Mouse (Mus musculus): ENCODE measurements around the gene Olfr618. TPM values are rescaled to one million over a fixed set of nuclear protein-coding genes. Genes with fewer than 3 reads are reported as not detected.
"Not testable (repeated sequence)": the region's sequence is repeated elsewhere in the genome, so short reads cannot be mapped to it uniquely, and the experiment has no call there.

The Olfr618 gene
- not detected in 2 replicates for polyA plus RNA-seq (2015; fragmentation: Nextera tagmentation; extraction: Ambion mirVana)

DNA sequence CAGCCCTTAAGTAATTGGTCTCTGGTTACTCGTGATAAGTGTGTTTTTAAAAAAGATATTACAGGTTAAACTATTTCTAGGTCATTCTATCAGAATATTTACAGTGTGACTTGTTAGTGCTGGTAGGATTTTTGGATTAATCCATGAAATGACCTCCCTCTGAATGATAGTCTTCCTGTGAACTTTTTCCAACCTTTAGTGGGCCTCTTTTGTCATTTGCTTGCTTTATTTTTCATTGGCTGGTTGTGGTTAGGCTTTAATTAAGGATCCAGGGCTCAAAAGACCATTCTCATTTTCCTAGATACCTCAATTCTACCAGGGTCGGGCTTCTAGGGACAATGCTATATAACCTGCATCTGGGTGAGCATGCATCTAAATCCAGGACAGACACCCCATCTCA is at the start of gene Olfr618:
TSS of gene Olfr618 (plus strand) at position 301 of the 400 bp plus-strand sequence.
- 66% methylated on average over 2 of the region's 2 CpGs for WGBS
- Histone ChIP-seq H3K4me1 (ENCODE audit: control insufficient read depth, insufficient read depth, low read length) (no peaks in the 10 kb centered on the region), H3K36me3 (ENCODE audit: control insufficient read depth, insufficient read depth, low read length) (no peaks in the 10 kb centered on the region), H3K4me3 (ENCODE audit: low read length) (no peak within 1 kb of the TSS), H3K9ac (ENCODE audit: low read depth, low read length) (no peak within 1 kb of the TSS), H3K27ac (ENCODE audit: low read length) (no peak within 1 kb of the TSS), H3K27me3 (replicated peaks; ENCODE audit: control insufficient read depth, insufficient read depth, low read length) (no peaks in the 10 kb centered on the region), H3K9me3 (ENCODE audit: control insufficient read depth, low read length) (no peaks in the 10 kb centered on the region), H3K4me2 (ENCODE audit: low read depth, low read length) (no peak within 1 kb of the TSS)
- no peak for ATAC-seq

DNA sequence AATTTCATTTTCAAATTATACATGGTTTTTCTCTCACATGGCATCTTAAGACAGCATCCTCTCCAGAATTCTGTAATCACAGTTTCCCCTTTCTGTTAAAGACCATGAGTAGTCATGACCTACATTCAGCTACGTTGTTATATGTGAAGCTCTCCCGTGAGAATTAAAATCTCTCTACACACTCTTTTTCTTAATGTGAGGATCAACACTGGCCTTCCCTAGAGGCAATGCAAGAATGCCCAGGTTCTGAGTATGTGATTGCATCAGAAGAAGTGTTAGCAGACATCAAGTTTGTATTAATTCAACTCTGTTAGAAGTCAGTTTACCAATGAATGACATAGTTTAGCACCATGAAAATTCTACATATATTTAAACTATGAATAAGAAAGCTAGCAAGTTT is 47.3 kb upstream of the Olfr618 start, which contains the start of gene Olfr612:
TSS of gene Olfr612 (minus strand) at position 101 of the 400 bp plus-strand sequence.
- not testable (repeated sequence) for H3K27me3 ChIP-seq (replicated peaks; ENCODE audit: control insufficient read depth, insufficient read depth, low read length); H3K4me2 ChIP-seq (ENCODE audit: low read depth, low read length); H3K4me3 ChIP-seq (ENCODE audit: low read length); H3K9ac ChIP-seq (ENCODE audit: low read depth, low read length); ATAC-seq; H3K27ac ChIP-seq (ENCODE audit: low read length); H3K9me3 ChIP-seq (ENCODE audit: control insufficient read depth, low read length); H3K36me3 ChIP-seq (ENCODE audit: control insufficient read depth, insufficient read depth, low read length); H3K4me1 ChIP-seq (ENCODE audit: control insufficient read depth, insufficient read depth, low read length)
- WGBS: 85% methylated on average over 2 of the region's 2 CpGs

DNA sequence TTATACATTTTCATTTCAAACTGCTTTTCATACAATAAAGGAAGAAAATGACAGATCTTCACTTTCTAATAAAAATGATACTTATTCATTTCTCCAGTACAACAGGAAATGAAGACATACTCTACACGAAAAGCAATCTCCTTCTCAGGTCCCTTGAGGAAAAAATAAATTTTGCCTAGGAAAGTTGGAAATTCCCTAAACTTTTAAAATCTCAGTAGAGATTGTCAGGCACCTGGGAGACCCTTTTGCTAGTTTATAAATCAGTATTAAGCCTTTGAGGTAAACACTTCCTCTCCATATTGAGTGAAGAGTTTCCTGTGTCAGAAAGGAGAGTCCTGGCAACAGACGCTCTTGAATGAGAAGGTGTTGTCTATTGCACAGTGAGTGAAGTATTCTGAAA is 42.1 kb upstream of the Olfr618 start, which contains the start of gene Olfr613:
TSS of gene Olfr613 (plus strand) at position 301 of the 400 bp plus-strand sequence.
- no peak within 1 kb of the TSS for H3K9ac ChIP-seq (ENCODE audit: low read depth, low read length)
- no peaks in the 10 kb centered on the region for H3K4me1 ChIP-seq (ENCODE audit: control insufficient read depth, insufficient read depth, low read length)
- H3K4me2 ChIP-seq (ENCODE audit: low read depth, low read length): no peak within 1 kb of the TSS
- WGBS: 72% methylated on average over 2 of the region's 2 CpGs
- no peaks in the 10 kb centered on the region for H3K9me3 ChIP-seq (ENCODE audit: control insufficient read depth, low read length)
- H3K4me3 ChIP-seq (ENCODE audit: low read length): no peak within 1 kb of the TSS
- no peak for ATAC-seq
- no peaks in the 10 kb centered on the region for H3K36me3 ChIP-seq (ENCODE audit: control insufficient read depth, insufficient read depth, low read length)
- no peak within 1 kb of the TSS for H3K27ac ChIP-seq (ENCODE audit: low read length)
- H3K27me3 ChIP-seq (replicated peaks; ENCODE audit: control insufficient read depth, insufficient read depth, low read length): no peaks in the 10 kb centered on the region

DNA sequence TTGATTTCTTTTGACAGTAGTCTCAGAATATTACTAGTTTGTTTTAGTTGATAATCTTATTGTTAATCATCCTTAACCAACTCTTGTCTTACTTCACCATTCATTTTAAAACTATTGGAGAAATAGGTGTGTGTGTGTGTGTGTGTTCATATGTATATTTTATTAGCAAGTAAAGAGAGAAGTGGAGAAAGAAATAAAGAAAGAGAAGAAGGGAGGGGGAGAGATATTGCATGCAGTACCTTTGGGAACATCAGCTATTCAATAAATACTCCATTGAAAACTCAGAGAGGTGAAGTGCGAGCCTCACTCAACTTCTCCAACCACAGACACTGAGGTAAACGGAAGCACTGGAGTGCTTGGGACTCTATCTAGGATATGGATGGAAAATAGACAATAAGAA is 34.1 kb upstream of the Olfr618 start, which contains the start of gene Olfr615:
TSS of gene Olfr615 (plus strand) at position 301 of the 400 bp plus-strand sequence.
- Histone ChIP-seq H3K27ac (ENCODE audit: low read length) (no peak within 1 kb of the TSS), H3K4me3 (ENCODE audit: low read length) (no peak within 1 kb of the TSS), H3K4me2 (ENCODE audit: low read depth, low read length) (no peak within 1 kb of the TSS), H3K9ac (ENCODE audit: low read depth, low read length) (no peak within 1 kb of the TSS), H3K9me3 (ENCODE audit: control insufficient read depth, low read length) (no peaks in the 10 kb centered on the region), H3K27me3 (replicated peaks; ENCODE audit: control insufficient read depth, insufficient read depth, low read length) (no peaks in the 10 kb centered on the region), H3K36me3 (ENCODE audit: control insufficient read depth, insufficient read depth, low read length) (no peaks in the 10 kb centered on the region), H3K4me1 (ENCODE audit: control insufficient read depth, insufficient read depth, low read length) (no peaks in the 10 kb centered on the region)
- 85% methylated on average over 2 of the region's 2 CpGs for WGBS
- ATAC-seq: no peak

DNA sequence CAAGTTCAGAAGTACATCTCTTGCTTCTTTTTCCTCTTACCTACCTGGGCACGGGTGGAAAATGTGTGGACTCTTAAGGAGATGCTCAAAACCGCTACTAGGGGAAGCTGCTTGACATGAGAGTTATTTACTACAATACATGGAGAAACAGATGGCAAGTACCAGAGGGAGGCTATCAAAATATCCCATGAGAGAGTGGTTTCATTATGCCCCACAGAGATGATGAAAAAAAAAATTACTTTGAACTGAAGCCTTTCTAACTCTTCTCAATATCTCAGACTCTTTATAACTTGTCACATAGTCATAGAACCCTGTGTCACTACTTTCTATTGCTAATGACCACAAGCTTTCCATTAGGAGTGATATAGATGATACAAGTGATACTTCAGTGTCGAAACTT is 20.9 kb upstream of the Olfr618 start, which contains the start of gene Olfr616:
TSS of gene Olfr616 (minus strand) at position 101 of the 400 bp plus-strand sequence.
- no peaks in the 10 kb centered on the region for H3K9me3 ChIP-seq (ENCODE audit: control insufficient read depth, low read length)
- H3K27ac ChIP-seq (ENCODE audit: low read length): no peak within 1 kb of the TSS
- no peaks in the 10 kb centered on the region for H3K36me3 ChIP-seq (ENCODE audit: control insufficient read depth, insufficient read depth, low read length)
- WGBS: 82% methylated on average over 3 of the region's 3 CpGs
- no peaks in the 10 kb centered on the region for H3K27me3 ChIP-seq (replicated peaks; ENCODE audit: control insufficient read depth, insufficient read depth, low read length)
- no peak for ATAC-seq
- H3K4me1 ChIP-seq (ENCODE audit: control insufficient read depth, insufficient read depth, low read length): no peaks in the 10 kb centered on the region
- H3K9ac ChIP-seq (ENCODE audit: low read depth, low read length): no peak within 1 kb of the TSS
- H3K4me2 ChIP-seq (ENCODE audit: low read depth, low read length): no peak within 1 kb of the TSS
- H3K4me3 ChIP-seq (ENCODE audit: low read length): no peak within 1 kb of the TSS

DNA sequence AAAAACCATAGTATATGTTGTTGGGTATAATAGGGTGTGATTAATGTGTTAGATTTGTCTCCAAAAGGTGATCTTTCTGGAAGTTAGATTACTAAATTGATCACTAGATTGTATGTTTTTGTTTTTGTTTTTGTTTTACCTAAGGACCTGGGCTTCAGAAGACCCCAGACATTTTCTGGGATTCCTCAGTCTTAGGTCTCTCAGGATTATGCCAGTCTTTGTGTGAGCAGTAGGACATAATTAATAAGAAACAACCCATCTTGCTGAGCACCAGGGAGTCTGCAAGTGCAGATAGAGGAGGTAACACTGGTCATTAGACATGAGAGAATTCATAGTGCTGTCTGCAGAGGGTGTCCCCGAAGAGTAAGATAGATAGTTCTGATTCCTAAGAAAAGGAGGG is 17.1 kb upstream of the Olfr618 start, which contains the start of gene Olfr617:
TSS of gene Olfr617 (plus strand) at position 301 of the 400 bp plus-strand sequence.
- WGBS: 81% methylated on average over 1 of the region's 1 CpGs
- no peak within 1 kb of the TSS for H3K9ac ChIP-seq (ENCODE audit: low read depth, low read length)
- H3K9me3 ChIP-seq (ENCODE audit: control insufficient read depth, low read length): no peaks in the 10 kb centered on the region
- no peaks in the 10 kb centered on the region for H3K36me3 ChIP-seq (ENCODE audit: control insufficient read depth, insufficient read depth, low read length)
- no peak within 1 kb of the TSS for H3K4me3 ChIP-seq (ENCODE audit: low read length)
- no peak within 1 kb of the TSS for H3K27ac ChIP-seq (ENCODE audit: low read length)
- no peaks in the 10 kb centered on the region for H3K27me3 ChIP-seq (replicated peaks; ENCODE audit: control insufficient read depth, insufficient read depth, low read length)
- no peaks in the 10 kb centered on the region for H3K4me1 ChIP-seq (ENCODE audit: control insufficient read depth, insufficient read depth, low read length)
- H3K4me2 ChIP-seq (ENCODE audit: low read depth, low read length): no peak within 1 kb of the TSS
- ATAC-seq: no peak

DNA sequence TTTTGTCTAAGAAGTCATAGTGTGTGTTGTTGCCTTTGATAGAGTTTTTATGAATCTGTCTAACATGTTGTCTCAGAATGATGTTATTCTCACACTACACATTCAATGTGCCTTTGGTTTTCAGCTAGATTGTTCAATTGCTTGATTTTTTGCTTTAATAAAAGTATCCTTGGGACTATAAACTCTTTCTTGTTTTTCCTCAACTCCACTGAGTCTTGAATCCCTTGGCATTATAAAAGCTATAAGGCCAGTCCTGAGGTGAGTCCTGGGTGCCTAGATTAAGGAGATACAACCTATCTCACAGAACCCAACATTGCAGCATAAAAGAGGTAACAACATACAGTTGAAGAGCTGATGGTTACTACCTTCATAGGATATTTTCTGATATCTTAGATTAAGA is 10.4 kb downstream of the Olfr618 start, which contains the start of gene Olfr619:
TSS of gene Olfr619 (plus strand) at position 301 of the 400 bp plus-strand sequence.
- no peak within 1 kb of the TSS for H3K27ac ChIP-seq (ENCODE audit: low read length)
- no peaks in the 10 kb centered on the region for H3K27me3 ChIP-seq (replicated peaks; ENCODE audit: control insufficient read depth, insufficient read depth, low read length)
- H3K36me3 ChIP-seq (ENCODE audit: control insufficient read depth, insufficient read depth, low read length): no peaks in the 10 kb centered on the region
- H3K9ac ChIP-seq (ENCODE audit: low read depth, low read length): no peak within 1 kb of the TSS
- no peaks in the 10 kb centered on the region for H3K4me1 ChIP-seq (ENCODE audit: control insufficient read depth, insufficient read depth, low read length)
- no peak within 1 kb of the TSS for H3K4me3 ChIP-seq (ENCODE audit: low read length)
- H3K4me2 ChIP-seq (ENCODE audit: low read depth, low read length): no peak within 1 kb of the TSS
- no peaks in the 10 kb centered on the region for H3K9me3 ChIP-seq (ENCODE audit: control insufficient read depth, low read length)
- ATAC-seq: no peak

DNA sequence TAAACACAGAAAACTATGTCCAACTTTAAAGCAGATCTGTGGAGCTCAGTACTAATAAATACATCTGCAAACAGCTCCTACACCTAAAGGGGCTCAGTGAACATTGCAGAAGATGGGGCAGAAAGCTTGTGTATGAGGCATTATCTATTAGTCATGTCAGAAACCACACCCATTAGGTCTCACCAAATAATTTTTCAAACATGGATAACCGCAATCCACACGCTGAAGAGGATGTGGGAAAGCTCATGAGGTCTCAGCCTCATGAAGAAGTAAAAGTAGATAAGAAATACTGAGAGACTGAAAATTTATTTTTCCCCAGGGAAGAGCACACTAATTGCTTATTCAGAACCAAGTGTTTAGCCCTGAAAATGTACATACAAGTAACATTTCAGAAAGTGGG is 17.5 kb downstream of the Olfr618 start:
- no peak for ATAC-seq
- 78% methylated on average over 2 of the region's 2 CpGs for whole genome bisulfite sequencing
- H3K4me1 ChIP-seq (ENCODE audit: control insufficient read depth, insufficient read depth, low read length): no peaks in the 10 kb centered on the region

DNA sequence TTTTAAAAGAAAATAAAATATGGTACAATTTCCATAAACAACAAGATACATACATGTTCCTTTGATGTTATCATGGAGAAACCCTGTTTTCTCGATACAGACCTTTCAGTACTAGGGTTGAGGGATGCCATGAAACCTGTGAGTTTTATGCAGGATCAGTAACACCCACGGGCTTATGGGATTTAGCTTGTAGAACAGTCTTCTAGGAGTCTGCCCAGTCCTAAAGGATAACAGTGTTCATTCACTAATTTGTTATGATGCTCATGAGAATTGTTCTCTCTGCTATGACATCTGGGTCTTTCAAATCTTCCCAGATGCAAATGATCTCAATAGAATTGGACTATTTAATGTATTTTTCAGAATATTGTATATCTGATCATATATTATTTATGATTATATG is 22.5 kb downstream of the Olfr618 start, which contains the start of gene Olfr620:
TSS of gene Olfr620 (minus strand) at position 101 of the 400 bp plus-strand sequence.
- no peak within 1 kb of the TSS for H3K4me3 ChIP-seq (ENCODE audit: low read length)
- no peak within 1 kb of the TSS for H3K27ac ChIP-seq (ENCODE audit: low read length)
- ATAC-seq: no peak
- no peaks in the 10 kb centered on the region for H3K27me3 ChIP-seq (replicated peaks; ENCODE audit: control insufficient read depth, insufficient read depth, low read length)
- 69% methylated on average over 2 of the region's 2 CpGs for WGBS
- H3K9me3 ChIP-seq (ENCODE audit: control insufficient read depth, low read length): no peaks in the 10 kb centered on the region
- no peak within 1 kb of the TSS for H3K9ac ChIP-seq (ENCODE audit: low read depth, low read length)
- no peaks in the 10 kb centered on the region for H3K4me1 ChIP-seq (ENCODE audit: control insufficient read depth, insufficient read depth, low read length)
- H3K36me3 ChIP-seq (ENCODE audit: control insufficient read depth, insufficient read depth, low read length): no peaks in the 10 kb centered on the region
- no peak within 1 kb of the TSS for H3K4me2 ChIP-seq (ENCODE audit: low read depth, low read length)

More for the DNA sequence above, 17.5 kb downstream of the Olfr618 start:
- Histone ChIP-seq H3K9me3 (ENCODE audit: control insufficient read depth, low read length) (no peaks in the 10 kb centered on the region), H3K27ac (ENCODE audit: low read length) (no peak overlapping the region), H3K4me3 (ENCODE audit: low read length) (no peak overlapping the region), H3K9ac (ENCODE audit: low read depth, low read length) (no peak overlapping the region), H3K27me3 (replicated peaks; ENCODE audit: control insufficient read depth, insufficient read depth, low read length) (no peaks in the 10 kb centered on the region), H3K36me3 (ENCODE audit: control insufficient read depth, insufficient read depth, low read length) (no peaks in the 10 kb centered on the region), H3K4me2 (ENCODE audit: low read depth, low read length) (no peak overlapping the region)

DNA sequence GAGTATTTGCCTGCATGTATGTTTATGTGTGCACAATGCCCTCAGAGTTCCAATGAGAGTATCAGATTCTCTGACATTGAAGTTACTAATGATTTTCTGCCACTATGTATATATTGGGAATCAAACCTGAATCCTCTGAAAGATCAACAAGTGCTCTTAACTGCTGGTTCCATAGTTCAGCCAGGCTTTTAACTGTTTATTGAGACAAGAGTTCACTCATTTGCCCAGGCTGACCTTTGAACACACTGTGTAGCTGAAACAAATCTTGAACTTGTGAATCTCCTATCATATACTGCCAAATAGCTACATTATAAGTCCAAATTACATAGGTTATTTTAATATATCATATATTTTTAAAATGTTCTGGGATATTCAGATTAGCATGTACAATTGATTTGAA is 46.9 kb downstream of the Olfr618 start:
- Histone ChIP-seq H3K9ac (ENCODE audit: low read depth, low read length) (no peak overlapping the region), H3K4me1 (ENCODE audit: control insufficient read depth, insufficient read depth, low read length) (no peaks in the 10 kb centered on the region), H3K36me3 (ENCODE audit: control insufficient read depth, insufficient read depth, low read length) (no peaks in the 10 kb centered on the region), H3K27ac (ENCODE audit: low read length) (no peak overlapping the region), H3K27me3 (replicated peaks; ENCODE audit: control insufficient read depth, insufficient read depth, low read length) (no peaks in the 10 kb centered on the region), H3K4me2 (ENCODE audit: low read depth, low read length) (no peak overlapping the region), H3K4me3 (ENCODE audit: low read length) (no peak overlapping the region), H3K9me3 (ENCODE audit: control insufficient read depth, low read length) (no peaks in the 10 kb centered on the region)
- peak; percentile 82 for ATAC-seq
